Mouse (Mus musculus) cerebellum, postnatal 36 days (tissue): ENCODE data around the gene Tfpt.
"Not testable (repeated sequence)": the region's sequence is repeated elsewhere in the genome, so short reads cannot be mapped to it uniquely, and the experiment has no call there.

Source experiments
- DNase-seq, 2 experiments: peaks; one replicate each; pipeline ENCODE4 v3.0.0; 2021 to 2022; ENCODE audit warnings: mixed read lengths in 2 of 2

The Tfpt gene

DNA sequence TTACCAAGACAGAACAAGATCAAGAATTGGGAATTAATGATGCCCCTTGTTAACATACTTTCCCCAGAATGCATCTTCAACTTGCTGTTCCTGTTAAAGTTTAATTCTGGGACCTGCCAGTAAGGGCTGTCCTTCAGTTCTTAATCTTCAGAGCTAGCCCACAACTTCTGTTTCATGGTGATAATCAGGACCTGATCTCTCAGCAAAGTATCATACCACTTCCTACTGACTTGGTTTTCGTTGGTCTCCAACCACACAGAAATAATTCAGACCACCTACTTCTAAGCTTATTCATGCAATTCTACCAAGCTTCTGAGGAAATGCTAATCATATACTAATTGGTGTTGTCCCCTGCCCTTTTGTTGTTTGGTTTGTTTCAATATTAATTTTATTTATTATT is 57.9 kb downstream of the Tfpt start:
- no peak for DNase-seq

GRCm38 (mm10) chr7:3570580-3570979 is 59.1 kb downstream of the Tfpt start:
- not testable (repeated sequence) for DNase-seq
